Mouse (Mus musculus): ENCODE measurements at regions not wholly inside any gene's neighbourhood (a gene's known extent, or its start where the extent isn't known, plus 50 kb on each side); places are given as distances from the start of the nearest gene placed in this dataset.
A peak's percentile ranks its signal among the peaks of the same experiment; 100 is the strongest.

DNA sequence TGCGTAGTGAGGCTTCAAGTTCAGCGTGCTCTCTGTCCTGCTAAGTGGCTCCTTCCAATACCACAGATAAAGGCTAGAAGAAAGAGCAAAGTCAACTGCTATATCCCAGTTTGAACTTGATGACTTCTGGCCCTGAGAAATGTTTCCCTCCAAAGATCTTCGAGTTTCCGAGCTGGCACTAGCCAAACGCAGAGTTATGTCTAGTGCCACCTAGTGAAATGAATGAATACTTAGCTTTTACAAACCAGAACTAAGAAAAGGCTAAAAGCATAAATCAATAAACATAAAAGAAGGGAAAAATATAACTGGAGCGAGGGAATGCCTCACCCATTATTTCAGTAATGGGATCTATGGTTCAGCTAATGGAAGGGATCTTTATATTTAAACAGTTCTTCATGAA is 377.7 kb upstream of the Gm26657 start:
- Histone ChIP-seq H3K27me3 (ENCODE audit: control insufficient read depth, insufficient read depth, low read length) (no peaks in the 10 kb centered on the region), H3K4me3 (ENCODE audit: control insufficient read depth in 1 of 2, insufficient read depth in 1 of 2, low read depth in 1 of 2, low read length in 2 of 2) (no peak overlapping the region), H3K9ac (ENCODE audit: low read length) (no peak overlapping the region), H3K4me1 (ENCODE audit: control insufficient read depth in 2 of 2, insufficient read depth in 2 of 2, low read length in 2 of 2) (peaks cover 0 to 4% of the 10 kb centered on the region in 2 experiments; a peak in 1 of 4 replicates), H3K4me2 (ENCODE audit: low read length) (no peak overlapping the region), H3K36me3 (ENCODE audit: control insufficient read depth, insufficient read depth, low read length) (no peaks in the 10 kb centered on the region), H3K27ac (replicated peaks in 1 of 2; ENCODE audit: control insufficient read depth in 1 of 2, insufficient read depth in 1 of 2, low read depth in 2 of 2, low read length in 2 of 2) (no peak overlapping the region), H3K9me3 (ENCODE audit: control insufficient read depth, low read length) (no peaks in the 10 kb centered on the region)
- no peak for ATAC-seq (ENCODE audit: insufficient number of reproducible peaks, insufficient read depth, low FRiP score, low read depth)
- 30% methylated on average over 6 of the region's 6 CpGs for WGBS

GRCm38 (mm10) chr4:56349216-56349615 is 390.7 kb upstream of the Gm26657 start:
- Histone ChIP-seq H3K27ac (replicated peaks in 1 of 2; ENCODE audit: control insufficient read depth in 1 of 2, insufficient read depth in 1 of 2, low read depth in 2 of 2, low read length in 2 of 2) (no peak overlapping the region), H3K9ac (ENCODE audit: low read length) (no peak overlapping the region), H3K9me3 (ENCODE audit: control insufficient read depth, low read length) (no peaks in the 10 kb centered on the region), H3K27me3 (ENCODE audit: control insufficient read depth, insufficient read depth, low read length) (no peaks in the 10 kb centered on the region), H3K4me2 (ENCODE audit: low read length) (no peak overlapping the region), H3K36me3 (ENCODE audit: control insufficient read depth, insufficient read depth, low read length) (no peaks in the 10 kb centered on the region), H3K4me3 (ENCODE audit: control insufficient read depth in 1 of 2, insufficient read depth in 1 of 2, low read depth in 1 of 2, low read length in 2 of 2) (no peak overlapping the region), H3K4me1 (ENCODE audit: control insufficient read depth in 2 of 2, insufficient read depth in 2 of 2, low read length in 2 of 2) (peaks cover 4 to 9% of the 10 kb centered on the region in 2 experiments)
- 85% methylated on average over 5 of the region's 5 CpGs for WGBS
- ATAC-seq (ENCODE audit: insufficient number of reproducible peaks, insufficient read depth, low FRiP score, low read depth): no peak

DNA sequence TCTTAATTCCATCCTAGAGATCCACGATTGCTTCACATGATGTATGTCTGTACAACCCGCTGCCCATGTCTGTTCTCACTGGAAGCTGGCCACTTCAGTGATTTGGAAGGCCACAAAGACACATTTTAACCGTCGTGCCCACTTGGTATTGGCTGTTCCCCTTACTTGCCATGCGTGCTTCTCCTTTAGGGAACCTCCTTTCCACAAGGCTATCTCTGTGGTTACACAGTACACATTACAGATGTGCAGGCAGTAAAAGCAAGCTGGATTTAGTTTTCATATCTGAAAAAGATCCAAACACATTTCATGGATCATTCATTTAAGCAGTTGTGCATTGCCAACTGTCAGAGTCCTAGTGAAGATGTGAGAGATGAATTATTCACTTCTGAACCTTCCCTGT is 414.7 kb upstream of the Gm26657 start:
- H3K4me1 ChIP-seq (ENCODE audit: control insufficient read depth in 2 of 2, insufficient read depth in 2 of 2, low read length in 2 of 2): no peaks in the 10 kb centered on the region
- H3K27me3 ChIP-seq (ENCODE audit: control insufficient read depth, insufficient read depth, low read length): no peaks in the 10 kb centered on the region
- no peak overlapping the region for H3K4me3 ChIP-seq (ENCODE audit: control insufficient read depth in 1 of 2, insufficient read depth in 1 of 2, low read depth in 1 of 2, low read length in 2 of 2)
- H3K9ac ChIP-seq (ENCODE audit: low read length): no peak overlapping the region
- no peak for ATAC-seq (ENCODE audit: insufficient number of reproducible peaks, insufficient read depth, low FRiP score, low read depth)
- H3K4me2 ChIP-seq (ENCODE audit: low read length): no peak overlapping the region
- no peak overlapping the region for H3K27ac ChIP-seq (replicated peaks in 1 of 2; ENCODE audit: control insufficient read depth in 1 of 2, insufficient read depth in 1 of 2, low read depth in 2 of 2, low read length in 2 of 2)
- H3K9me3 ChIP-seq (ENCODE audit: control insufficient read depth, low read length): no peaks in the 10 kb centered on the region
- no peaks in the 10 kb centered on the region for H3K36me3 ChIP-seq (ENCODE audit: control insufficient read depth, insufficient read depth, low read length)
- 89% methylated on average over 5 of the region's 5 CpGs for WGBS

- Histone ChIP-seq H3K36me3 (ENCODE audit: control insufficient read depth, insufficient read depth, low read length) (no peaks in the 10 kb centered on the region), H3K4me1 (ENCODE audit: control insufficient read depth in 2 of 2, insufficient read depth in 2 of 2, low read length in 2 of 2) (no peaks in the 10 kb centered on the region), H3K4me3 (ENCODE audit: control insufficient read depth in 1 of 2, insufficient read depth in 1 of 2, low read depth in 1 of 2, low read length in 2 of 2) (no peak overlapping the region), H3K9ac (ENCODE audit: low read length) (no peak overlapping the region), H3K4me2 (ENCODE audit: low read length) (no peak overlapping the region), H3K27me3 (ENCODE audit: control insufficient read depth, insufficient read depth, low read length) (no peaks in the 10 kb centered on the region), H3K27ac (replicated peaks in 1 of 2; ENCODE audit: control insufficient read depth in 1 of 2, insufficient read depth in 1 of 2, low read depth in 2 of 2, low read length in 2 of 2) (no peak overlapping the region), H3K9me3 (ENCODE audit: control insufficient read depth, low read length) (no peaks in the 10 kb centered on the region)
- 85% methylated on average over 4 of the region's 4 CpGs for WGBS
- no peak for ATAC-seq (ENCODE audit: insufficient number of reproducible peaks, insufficient read depth, low FRiP score, low read depth)
These were observed 420.7 kb upstream of the Gm26657 start for GRCm38 (mm10) chr4:56319134-56319533.

GRCm38 (mm10) chr4:56305664-56306330 is 434.1 kb upstream of the Gm26657 start:
- H3K4me1 ChIP-seq (ENCODE audit: control insufficient read depth in 2 of 2, insufficient read depth in 2 of 2, low read length in 2 of 2): peaks cover 6 to 11% of the 10 kb centered on the region in 2 experiments; a peak in 3 of 4 replicates
- H3K27me3 ChIP-seq (ENCODE audit: control insufficient read depth, insufficient read depth, low read length): no peaks in the 10 kb centered on the region
- H3K27ac ChIP-seq (replicated peaks in 1 of 2; ENCODE audit: control insufficient read depth in 1 of 2, insufficient read depth in 1 of 2, low read depth in 2 of 2, low read length in 2 of 2): peak overlapping the region in 1 of 2 experiments; percentile 4; a peak in 2 of 4 replicates
- no peak overlapping the region for H3K9ac ChIP-seq (ENCODE audit: low read length)
- no peaks in the 10 kb centered on the region for H3K36me3 ChIP-seq (ENCODE audit: control insufficient read depth, insufficient read depth, low read length)
- no peak overlapping the region for H3K4me3 ChIP-seq (ENCODE audit: control insufficient read depth in 1 of 2, insufficient read depth in 1 of 2, low read depth in 1 of 2, low read length in 2 of 2)
- 25% methylated on average over 6 of the region's 6 CpGs for WGBS
- no peak overlapping the region for H3K4me2 ChIP-seq (ENCODE audit: low read length)
- ATAC-seq (ENCODE audit: insufficient number of reproducible peaks, insufficient read depth, low FRiP score, low read depth): no peak
- H3K9me3 ChIP-seq (ENCODE audit: control insufficient read depth, low read length): no peaks in the 10 kb centered on the region

GRCm38 (mm10) chr4:56304275-56304674 is 435.6 kb upstream of the Gm26657 start:
- Histone ChIP-seq H3K36me3 (ENCODE audit: control insufficient read depth, insufficient read depth, low read length) (no peaks in the 10 kb centered on the region), H3K9me3 (ENCODE audit: control insufficient read depth, low read length) (no peaks in the 10 kb centered on the region), H3K27me3 (ENCODE audit: control insufficient read depth, insufficient read depth, low read length) (no peaks in the 10 kb centered on the region), H3K27ac (replicated peaks in 1 of 2; ENCODE audit: control insufficient read depth in 1 of 2, insufficient read depth in 1 of 2, low read depth in 2 of 2, low read length in 2 of 2) (no peak overlapping the region), H3K4me3 (ENCODE audit: control insufficient read depth in 1 of 2, insufficient read depth in 1 of 2, low read depth in 1 of 2, low read length in 2 of 2) (no peak overlapping the region), H3K9ac (ENCODE audit: low read length) (no peak overlapping the region), H3K4me1 (ENCODE audit: control insufficient read depth in 2 of 2, insufficient read depth in 2 of 2, low read length in 2 of 2) (peaks cover 6 to 11% of the 10 kb centered on the region in 2 experiments; a peak in 3 of 4 replicates), H3K4me2 (ENCODE audit: low read length) (no peak overlapping the region)
- no peak for ATAC-seq (ENCODE audit: insufficient number of reproducible peaks, insufficient read depth, low FRiP score, low read depth)
- 62% methylated on average over 2 of the region's 2 CpGs for WGBS

DNA sequence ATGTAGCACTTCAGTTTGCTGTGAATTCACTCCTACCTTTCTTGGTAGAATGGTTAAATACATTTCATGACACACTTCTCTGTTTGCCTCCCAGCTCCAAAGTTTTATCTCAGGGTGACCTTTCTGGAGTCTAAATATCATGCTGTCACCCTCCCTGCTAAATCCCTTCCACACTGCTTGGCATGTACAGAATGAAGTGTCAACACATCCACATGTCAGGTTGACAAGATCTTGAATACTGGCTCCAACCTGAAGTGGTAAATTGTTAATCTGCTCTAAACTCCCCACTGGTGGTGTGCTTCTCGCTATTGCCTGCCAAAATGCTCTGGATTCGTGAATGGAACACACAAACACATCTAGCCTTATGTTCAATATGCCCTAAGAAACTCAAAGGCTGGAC is 451.9 kb upstream of the Gm26657 start:
- Histone ChIP-seq H3K4me2 (ENCODE audit: low read length) (no peak overlapping the region), H3K36me3 (ENCODE audit: control insufficient read depth, insufficient read depth, low read length) (no peaks in the 10 kb centered on the region), H3K9ac (ENCODE audit: low read length) (no peak overlapping the region), H3K27me3 (ENCODE audit: control insufficient read depth, insufficient read depth, low read length) (no peaks in the 10 kb centered on the region), H3K4me1 (ENCODE audit: control insufficient read depth in 2 of 2, insufficient read depth in 2 of 2, low read length in 2 of 2) (peaks cover 7 to 27% of the 10 kb centered on the region in 2 experiments), H3K27ac (replicated peaks in 1 of 2; ENCODE audit: control insufficient read depth in 1 of 2, insufficient read depth in 1 of 2, low read depth in 2 of 2, low read length in 2 of 2) (peak overlapping the region; percentile 66 to 75), H3K4me3 (ENCODE audit: control insufficient read depth in 1 of 2, insufficient read depth in 1 of 2, low read depth in 1 of 2, low read length in 2 of 2) (no peak overlapping the region), H3K9me3 (ENCODE audit: control insufficient read depth, low read length) (no peaks in the 10 kb centered on the region)
- ATAC-seq (ENCODE audit: insufficient number of reproducible peaks, insufficient read depth, low FRiP score, low read depth): peak; percentile 64
- 32% methylated on average over 2 of the region's 2 CpGs for WGBS

DNA sequence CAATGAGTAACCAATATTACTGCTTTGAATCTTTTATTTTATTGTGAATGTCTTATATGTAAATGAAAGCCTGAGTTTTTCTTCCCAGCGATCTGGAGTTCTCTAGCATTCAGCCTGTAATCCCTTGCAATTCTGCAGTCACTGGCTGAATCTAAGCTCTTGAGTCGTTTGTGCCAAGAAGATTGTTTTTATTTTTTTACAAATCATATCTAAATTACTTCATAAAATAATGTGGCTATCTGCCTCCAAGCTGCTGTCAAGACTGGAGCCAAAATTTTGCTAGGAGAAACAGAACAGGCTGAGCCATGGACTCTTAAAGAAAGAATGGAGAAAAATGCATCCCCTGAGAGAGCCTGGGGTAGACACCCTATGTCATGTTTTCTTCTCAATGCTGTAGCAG is 455.4 kb upstream of the Gm26657 start:
- Histone ChIP-seq H3K36me3 (ENCODE audit: control insufficient read depth, insufficient read depth, low read length) (no peaks in the 10 kb centered on the region), H3K4me2 (ENCODE audit: low read length) (no peak overlapping the region), H3K27ac (replicated peaks in 1 of 2; ENCODE audit: control insufficient read depth in 1 of 2, insufficient read depth in 1 of 2, low read depth in 2 of 2, low read length in 2 of 2) (no peak overlapping the region; a peak in 1 of 4 replicates), H3K4me1 (ENCODE audit: control insufficient read depth in 2 of 2, insufficient read depth in 2 of 2, low read length in 2 of 2) (peaks cover 7 to 27% of the 10 kb centered on the region in 2 experiments), H3K4me3 (ENCODE audit: control insufficient read depth in 1 of 2, insufficient read depth in 1 of 2, low read depth in 1 of 2, low read length in 2 of 2) (no peak overlapping the region), H3K27me3 (ENCODE audit: control insufficient read depth, insufficient read depth, low read length) (no peaks in the 10 kb centered on the region), H3K9me3 (ENCODE audit: control insufficient read depth, low read length) (no peaks in the 10 kb centered on the region), H3K9ac (ENCODE audit: low read length) (no peak overlapping the region)
- 55% methylated on average over 2 of the region's 2 CpGs for WGBS
- ATAC-seq (ENCODE audit: insufficient number of reproducible peaks, insufficient read depth, low FRiP score, low read depth): no peak
